Mouse (Mus musculus) cerebellum, adult 9-10 months (tissue): ENCODE data around the gene Pskh1.

Experiments
- DNase-seq: peaks from one replicate; pipeline ENCODE4 v3.0.0; 2022

The Pskh1 gene

GRCm38 (mm10) chr8:105900180-105900940 lies at the start of gene Pskh1:
Pskh1 (plus strand) TSS chr8:105900441.
- DNase-seq, result peak; percentile 91

- DNase-seq, result no peak
These were observed 49.6 kb upstream of the Pskh1 start for GRCm38 (mm10) chr8:105850611-105851010.

- DNase-seq, result peak; percentile 85
These were observed 48.5 kb upstream of the Pskh1 start for GRCm38 (mm10) chr8:105851651-105852143.

GRCm38 (mm10) chr8:105852146-105852729 lies 48.0 kb upstream of the Pskh1 start:
- DNase-seq, result peak; percentile 62

- peak; percentile 60 for DNase-seq
These were observed 47.1 kb upstream of the Pskh1 start, which contains the start of gene Cenpt for GRCm38 (mm10) chr8:105853178-105853577. Cenpt (minus strand) TSS chr8:105853278.

GRCm38 (mm10) chr8:105854303-105854702 lies 45.9 kb upstream of the Pskh1 start:
- DNase-seq, result peak; percentile 72

GRCm38 (mm10) chr8:105854715-105855216 lies 45.5 kb upstream of the Pskh1 start, which contains the start of gene Thap11:
Thap11 (plus strand) TSS chr8:105855132.
- DNase-seq, result peak; percentile 93

- peak; percentile 63 for DNase-seq
These were observed 44.7 kb upstream of the Pskh1 start for GRCm38 (mm10) chr8:105855248-105856167.

GRCm38 (mm10) chr8:105856168-105856835 lies 43.9 kb upstream of the Pskh1 start:
- DNase-seq, result peak; percentile 44

- DNase-seq, result no peak
These were observed 41.7 kb upstream of the Pskh1 start for GRCm38 (mm10) chr8:105858495-105858894.

- peak; percentile 36 for DNase-seq
These were observed 40.9 kb upstream of the Pskh1 start for GRCm38 (mm10) chr8:105859314-105859713.

- DNase-seq, result peak; percentile 97
These were observed 39.9 kb upstream of the Pskh1 start, which contains the start of gene Nutf2 for GRCm38 (mm10) chr8:105860143-105860981. Nutf2 (plus strand) TSS chr8:105860580.

- DNase-seq, result no peak
These were observed 38.3 kb upstream of the Pskh1 start for GRCm38 (mm10) chr8:105861951-105862350.

GRCm38 (mm10) chr8:105866364-105867029 lies 33.7 kb upstream of the Pskh1 start:
- no peak for DNase-seq

GRCm38 (mm10) chr8:105874301-105874700 lies 25.9 kb upstream of the Pskh1 start:
- DNase-seq, result peak; percentile 77

- DNase-seq, result peak; percentile 85
These were observed 19.3 kb upstream of the Pskh1 start, which contains the start of gene Edc4 for GRCm38 (mm10) chr8:105880754-105881520. Edc4 (plus strand) TSS chr8:105880881.

GRCm38 (mm10) chr8:105889756-105890465 lies 10.3 kb upstream of the Pskh1 start:
- no peak for DNase-seq

GRCm38 (mm10) chr8:105890870-105891269 lies 9.4 kb upstream of the Pskh1 start:
- DNase-seq, result no peak

GRCm38 (mm10) chr8:105892432-105892831 lies 7.8 kb upstream of the Pskh1 start:
- no peak for DNase-seq
